Mouse (Mus musculus): ENCODE results near the gene Creb3l4.

DNA sequence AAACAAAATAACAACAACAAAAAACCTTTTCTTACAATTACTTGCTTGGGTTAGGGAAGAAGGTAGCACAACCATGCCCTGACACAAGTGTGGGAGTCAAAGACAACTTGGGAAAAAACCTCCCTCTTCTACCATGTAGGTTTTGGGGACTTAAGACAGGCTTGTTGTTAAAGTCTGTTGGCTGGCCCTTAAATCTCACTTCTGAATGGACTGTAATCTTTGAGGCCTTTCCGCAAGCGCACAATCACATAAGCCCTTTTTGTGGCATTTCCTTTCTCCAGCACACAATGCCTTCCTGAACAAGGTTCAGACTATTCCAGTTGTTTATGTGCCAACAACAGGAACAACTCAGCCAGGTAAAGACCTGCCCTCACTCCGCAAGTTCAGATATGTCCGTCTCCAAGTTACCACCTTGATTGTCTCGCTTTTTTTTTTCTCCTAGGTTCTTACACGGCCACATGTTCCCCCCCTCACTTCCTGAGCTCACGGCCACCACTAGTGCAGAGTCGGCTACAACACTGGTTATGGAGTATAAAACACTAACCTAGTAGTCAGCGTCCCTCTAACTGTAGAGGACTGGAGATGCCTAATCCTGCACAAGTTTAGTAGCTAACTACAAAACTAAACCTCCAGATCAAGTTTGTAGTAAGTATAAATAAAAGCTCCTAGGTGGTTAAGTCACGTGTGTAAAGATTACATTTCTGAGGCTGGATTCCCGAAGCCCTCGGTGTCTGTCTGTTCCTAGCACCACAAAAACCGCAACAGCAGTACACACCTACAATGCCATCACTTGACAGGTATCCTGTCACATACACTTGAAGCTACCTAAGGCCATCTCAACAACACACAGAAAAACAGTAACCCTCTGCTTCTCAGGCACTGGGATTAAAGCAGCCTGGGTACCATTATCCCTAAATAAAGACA is 31.6 kb downstream of the Creb3l4 start:
- TF ChIP-seq CTCF (IDR thresholded peaks at IDR 0.05; ENCODE audit: low read depth, low read length) (no peak), POLR2A (IDR thresholded peaks at IDR 0.05; ENCODE audit: borderline replicate concordance, low read depth, low read length) (no peak)
